Mouse (Mus musculus) regulatory T cell (primary cell): Measurements from ENCODE around the gene Gatad2a.
"Not testable (repeated sequence)": the region's sequence is repeated elsewhere in the genome, so short reads cannot be mapped to it uniquely, and the experiment has no call there.

ENCODE experiments used
- in situ Hi-C: fragments of 300-600 bp; cut with MboI, MseI; formaldehyde crosslinking; loops from one replicate; pipeline ENCODE4 v1.15.1; 2025; ENCODE audit warnings: high pct_unique_total_duplicates

The Gatad2a gene

GRCm38 (mm10) chr8:69995776-69996588 lies at the start of gene Gatad2a:
TSS of gene Gatad2a (minus strand) at chr8:69996384.
- in situ Hi-C loops, result loop anchor here (5.0 kb wide), 1 partner anchor 94 kb away; the partner anchor contains the start of genes Ndufa13, Tssk6 and Yjefn3

GRCm38 (mm10) chr8:70043996-70044395 lies 47.8 kb upstream of the Gatad2a start:
- in situ Hi-C loops, result no loop called here

DNA sequence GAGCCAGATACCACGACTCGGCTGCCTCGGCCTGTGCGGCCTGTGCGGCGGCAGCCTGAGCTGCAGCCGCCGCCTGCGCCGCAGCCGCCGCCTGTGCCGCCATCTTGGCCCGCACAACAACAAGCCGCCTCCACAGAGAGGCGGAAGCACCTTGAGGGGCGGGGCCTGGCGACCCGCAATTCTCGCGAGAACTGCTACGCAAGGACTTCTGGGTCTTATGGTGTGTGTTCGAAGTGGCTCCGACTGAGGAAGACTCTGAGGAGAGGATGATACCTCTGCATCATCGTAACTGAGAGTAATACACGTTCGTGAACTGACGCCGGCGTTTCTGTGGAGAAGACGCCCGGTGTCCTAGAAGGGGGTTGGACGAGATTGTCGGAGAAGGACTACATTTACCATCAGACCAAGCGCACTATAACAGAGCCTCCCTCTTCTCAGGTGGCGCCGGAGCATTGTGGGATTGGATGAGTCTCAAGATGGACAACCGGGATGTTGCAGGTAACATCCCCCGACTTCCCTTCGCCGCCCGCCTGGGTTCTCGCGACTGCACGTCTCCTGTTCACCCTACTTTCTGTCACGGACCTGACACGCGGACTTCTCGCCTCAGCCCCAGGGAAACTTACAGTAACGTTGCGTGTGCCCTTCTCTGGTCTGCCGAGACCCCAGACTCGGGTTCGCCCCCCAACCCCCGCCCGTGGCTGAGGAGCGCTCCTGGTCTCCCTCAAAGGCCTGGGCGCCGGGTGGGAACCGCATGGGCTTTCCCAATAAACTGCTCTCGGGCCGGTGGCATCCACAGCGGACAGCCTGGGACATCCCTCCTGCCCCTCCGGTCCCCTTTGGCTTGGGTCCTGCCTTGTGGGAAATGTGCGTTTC lies 46.6 kb upstream of the Gatad2a start, which contains the start of the genes Mau2 and Sugp1:
Gene Mau2 (minus strand): TSS at position 152 of the 873 bp plus-strand sequence.
Gene Sugp1 (plus strand): TSS at position 231 of the 873 bp plus-strand sequence.
- in situ Hi-C loops, result no loop called here

- in situ Hi-C loops, result no loop called here
These were observed 45.8 kb upstream of the Gatad2a start for GRCm38 (mm10) chr8:70041885-70042546.

GRCm38 (mm10) chr8:70037994-70038393 lies 41.8 kb upstream of the Gatad2a start:
- in situ Hi-C loops, result no loop called here

- in situ Hi-C loops, result no loop called here
These were observed 34.1 kb upstream of the Gatad2a start for GRCm38 (mm10) chr8:70030255-70030654.

- in situ Hi-C loops, result no loop called here
These were observed 30.0 kb upstream of the Gatad2a start for GRCm38 (mm10) chr8:70026151-70026550.

DNA sequence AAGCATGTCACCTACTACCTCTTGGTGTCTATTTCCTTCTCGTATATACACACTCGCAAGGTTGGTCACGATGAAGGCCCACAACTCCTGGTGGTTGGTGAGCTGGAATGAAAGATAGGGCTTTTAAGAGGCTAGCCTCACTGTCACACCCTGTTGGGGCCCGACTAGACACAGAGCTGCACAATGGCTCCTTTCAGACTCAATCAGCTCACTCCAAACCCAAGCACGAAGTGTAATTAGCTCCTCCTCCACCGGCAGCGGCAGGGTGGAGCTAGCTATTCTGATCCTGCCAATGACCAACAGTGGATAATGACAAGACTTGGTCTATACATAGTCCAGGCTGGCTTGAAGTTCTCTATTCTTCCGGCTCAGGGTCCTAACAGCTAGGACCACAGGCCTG lies 27.4 kb upstream of the Gatad2a start:
- in situ Hi-C loops, result no loop called here

GRCm38 (mm10) chr8:70015017-70015416 lies 18.8 kb upstream of the Gatad2a start:
- in situ Hi-C loops, result no loop called here

DNA sequence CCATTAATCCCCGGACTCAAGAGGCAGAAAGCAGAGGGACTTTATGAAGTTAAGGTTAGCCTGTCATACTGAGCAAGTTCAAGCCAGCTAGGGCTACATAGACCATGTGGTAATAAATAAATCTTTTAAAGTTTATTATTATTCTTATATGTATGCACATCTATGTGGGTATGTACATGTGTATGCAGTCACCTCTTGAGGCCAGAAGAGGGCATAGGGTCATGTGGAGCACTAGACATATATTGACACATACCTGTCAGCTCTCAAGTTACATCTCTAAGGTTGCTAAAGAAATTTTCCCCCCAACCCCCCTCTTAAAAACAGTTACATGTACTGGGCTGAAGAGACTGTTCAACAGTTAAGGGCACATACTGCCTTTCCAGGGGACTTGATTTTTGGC lies 16.6 kb upstream of the Gatad2a start:
- in situ Hi-C loops, result no loop called here

- in situ Hi-C loops, result no loop called here
These were observed 16.2 kb upstream of the Gatad2a start for GRCm38 (mm10) chr8:70012350-70012749.

DNA sequence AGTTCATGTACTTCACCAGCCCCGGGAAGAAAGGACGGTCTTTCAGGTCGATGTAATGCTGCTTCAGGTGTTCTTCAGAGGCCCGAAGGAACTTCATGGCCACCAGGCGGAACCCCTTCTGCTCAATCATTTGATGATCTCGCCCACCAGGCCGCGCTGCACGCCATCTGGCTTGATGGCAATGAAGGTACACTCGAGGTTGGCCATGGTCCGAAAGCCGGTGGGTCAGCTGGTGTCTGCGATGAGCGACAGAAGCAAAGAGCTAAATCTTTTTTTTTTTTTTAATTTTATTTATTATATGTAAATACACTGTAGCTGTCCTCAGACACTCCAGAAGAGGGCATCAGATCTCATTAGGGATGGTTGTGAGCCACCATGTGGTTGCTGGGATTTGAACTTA lies 14.6 kb upstream of the Gatad2a start:
- in situ Hi-C loops, result not testable (repeated sequence)

DNA sequence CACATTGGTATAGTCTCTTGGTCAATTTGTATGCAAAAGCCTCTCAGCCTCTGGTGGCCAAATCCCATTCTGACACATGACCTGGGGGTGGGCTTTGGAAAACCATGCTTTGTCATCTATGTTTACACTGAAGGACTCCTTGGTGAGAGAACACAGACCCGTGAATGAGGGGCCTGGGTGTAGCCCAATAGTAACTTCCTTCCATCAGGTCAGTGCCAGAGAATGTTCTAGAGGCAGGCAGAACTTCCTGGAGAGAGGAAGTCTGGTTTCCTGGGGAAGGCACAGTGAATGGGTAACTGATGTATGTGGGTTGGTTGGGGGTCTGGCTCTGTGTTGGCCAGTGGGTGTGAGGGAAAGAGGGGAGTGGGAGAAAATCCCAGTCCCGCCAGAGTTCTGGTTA lies 9.0 kb upstream of the Gatad2a start:
- in situ Hi-C loops, result no loop called here

GRCm38 (mm10) chr8:70004345-70004744 lies 8.2 kb upstream of the Gatad2a start:
- in situ Hi-C loops, result loop anchor here (5.0 kb wide), 1 partner anchor 77 kb away; no protein-coding TSS in a partner anchor

- in situ Hi-C loops, result loop anchor here (5.0 kb wide), 1 partner anchor 76 kb away; no protein-coding TSS in a partner anchor
These were observed 7.0 kb upstream of the Gatad2a start for GRCm38 (mm10) chr8:70003204-70003657.

DNA sequence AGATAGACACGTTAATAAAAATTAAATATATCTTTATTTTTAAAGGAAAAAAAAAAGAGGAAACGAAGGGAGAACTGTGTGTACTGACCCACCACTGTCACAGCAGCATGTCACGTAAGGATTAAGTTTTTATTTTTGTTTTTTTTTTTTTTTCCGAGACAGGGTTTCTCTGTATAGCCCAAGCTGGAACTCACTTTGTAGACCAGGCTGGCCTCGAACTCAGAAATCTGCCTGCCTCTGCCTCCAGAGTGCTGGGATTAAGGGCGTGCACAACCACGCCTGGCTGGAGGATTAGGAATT lies 5.7 kb upstream of the Gatad2a start:
- in situ Hi-C loops, result loop anchor here (5.0 kb wide), 1 partner anchor 75 kb away; no protein-coding TSS in a partner anchor

DNA sequence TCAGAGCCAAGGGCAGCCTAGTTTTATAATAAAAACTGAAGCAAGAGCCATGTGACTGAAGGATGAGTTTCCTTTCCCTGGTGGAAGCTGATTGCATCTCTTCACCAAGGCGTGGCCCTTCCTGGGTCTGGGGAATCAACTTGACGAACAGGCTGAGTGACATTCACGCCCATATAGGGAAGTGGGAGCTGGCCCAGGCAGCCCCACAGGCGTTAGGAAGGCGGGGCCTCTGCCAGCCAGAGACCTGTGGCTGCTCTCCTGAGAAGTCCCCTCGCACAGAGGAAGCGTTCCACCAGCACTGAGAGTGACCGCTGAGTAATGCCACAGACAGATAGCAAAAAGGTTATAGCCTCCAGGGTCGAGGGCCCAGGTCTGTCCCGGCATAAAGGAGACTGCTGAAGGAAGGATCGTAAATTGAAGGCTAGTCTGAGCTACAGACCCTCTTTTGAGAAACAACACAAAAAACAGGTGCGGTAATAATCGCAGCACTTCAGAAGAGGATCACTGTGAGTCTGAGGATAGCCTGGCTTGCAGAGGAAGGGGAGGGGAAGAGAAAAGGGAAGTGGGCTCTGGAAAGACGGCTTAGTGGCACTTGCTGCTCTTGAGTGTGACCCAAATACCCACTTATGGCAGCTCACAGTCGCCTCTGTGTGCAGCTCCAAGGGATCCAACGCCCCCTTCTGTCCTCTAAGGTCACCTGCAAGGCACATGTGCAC lies 5.2 kb upstream of the Gatad2a start:
- in situ Hi-C loops, result loop anchor here (5.0 kb wide), 1 partner anchor 74 kb away; no protein-coding TSS in a partner anchor

GRCm38 (mm10) chr8:70000226-70000625 lies 4.0 kb upstream of the Gatad2a start:
- in situ Hi-C loops, result loop anchor here (5.0 kb wide), 1 partner anchor 73 kb away; no protein-coding TSS in a partner anchor

DNA sequence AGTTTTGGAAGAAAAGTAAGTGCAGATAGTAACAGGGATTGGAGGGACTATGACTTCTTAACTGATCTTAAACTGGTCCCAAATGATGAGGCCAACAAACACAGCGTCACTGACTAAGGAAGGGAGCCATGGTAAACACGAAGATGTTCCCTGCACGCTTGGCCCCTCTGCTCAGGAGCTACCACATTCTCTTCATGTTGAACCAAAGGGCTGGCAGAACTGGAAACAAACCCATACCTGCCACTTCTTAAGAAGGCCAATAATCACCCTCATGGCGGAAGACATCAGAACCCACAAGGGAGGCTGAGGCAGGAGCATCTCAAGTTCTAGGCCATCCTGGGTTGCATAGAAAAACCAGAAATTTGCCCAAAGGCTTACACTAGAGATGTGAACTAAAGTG lies 3.1 kb upstream of the Gatad2a start:
- in situ Hi-C loops, result loop anchor here (5.0 kb wide), 1 partner anchor 97 kb away; the partner anchor contains the start of genes Ndufa13, Tssk6 and Yjefn3

GRCm38 (mm10) chr8:69998706-69999105 lies 2.5 kb upstream of the Gatad2a start:
- in situ Hi-C loops, result loop anchor here (5.0 kb wide), 1 partner anchor 96 kb away; the partner anchor contains the start of genes Ndufa13, Tssk6 and Yjefn3
